Mouse (Mus musculus): ENCODE measurements around the gene Sash1. TPM values are rescaled to one million over a fixed set of nuclear protein-coding genes. Genes with fewer than 3 reads are reported as not detected.

The Sash1 gene
- total and polyA plus RNA-seq, 3 experiments = 0.09 to 0.59 (median 0.24) TPM

DNA sequence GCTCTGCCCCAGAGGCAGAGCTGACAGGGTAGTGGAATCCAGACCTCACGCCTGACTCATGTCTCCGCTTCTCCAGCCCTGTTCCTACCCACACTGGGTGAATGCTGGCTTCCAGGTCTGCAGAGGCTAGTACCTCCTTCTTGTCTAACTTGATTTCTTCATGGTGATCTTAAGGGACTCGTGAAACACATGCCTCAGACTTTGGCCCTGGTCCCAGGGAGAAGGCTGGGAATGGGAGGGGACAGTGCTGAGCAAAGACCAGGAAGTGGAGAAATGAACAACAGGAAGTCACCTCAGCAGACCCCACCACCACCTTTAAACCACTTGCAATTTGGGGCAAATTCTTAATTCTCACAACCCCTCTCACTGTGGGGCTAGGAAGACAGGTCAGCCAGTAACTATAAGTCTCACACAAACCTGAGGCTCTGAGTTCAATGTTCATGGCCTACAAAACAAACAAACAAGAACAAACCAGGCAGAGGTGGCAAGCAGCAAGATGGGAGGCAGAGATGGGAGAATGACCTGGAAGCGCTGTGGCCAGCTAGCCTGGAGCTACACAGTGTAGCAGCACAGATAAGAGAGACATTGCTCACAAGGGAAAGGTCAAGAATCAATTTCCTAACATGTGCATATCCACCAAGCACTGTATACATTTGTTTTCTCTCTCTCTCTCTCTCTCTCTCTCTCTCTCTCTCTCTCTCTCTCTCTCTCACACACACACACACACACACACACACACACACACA lies 113.2 kb downstream of the Sash1 start:
- in situ Hi-C loops (cut with MboI; ENCODE audit: low pct_ligation_motif_present, low pct_unique_long_range_greater_than_20kb, low sequenced_read_pairs) = no loop called here
- TF ChIP-seq NRF1 (IDR thresholded peaks at IDR 0.05; ENCODE audit: low read depth, low read length) (no peak), IRF4 (IDR thresholded peaks at IDR 0.05; ENCODE audit: low read depth, low read length) (no peak), CHD1 (IDR thresholded peaks at IDR 0.05; ENCODE audit: low read depth, low read length) (no peak), USF1 (IDR thresholded peaks at IDR 0.05; ENCODE audit: low read depth, low read length) (no peak), TBP (conservative IDR thresholded peaks at IDR 0.05; ENCODE audit: low read depth, low read length) (no peak), SMC3 (IDR thresholded peaks at IDR 0.05; ENCODE audit: low read depth, low read length) (no peak), ETS1 (conservative IDR thresholded peaks at IDR 0.05; ENCODE audit: low read depth, low read length) (no peak), ZMIZ1 (IDR thresholded peaks at IDR 0.05; ENCODE audit: low read depth, low read length) (no peak), USF2 (conservative IDR thresholded peaks at IDR 0.05; ENCODE audit: low read depth, low read length) (no peak)
- no peak overlapping the region for H3K27ac ChIP-seq (ENCODE audit: insufficient read depth, low read depth)
- no peak for DNase-seq (ENCODE audit: extremely low read depth)
- H3K4me2 ChIP-seq (ENCODE audit: insufficient read depth, low read depth, poor library complexity, severe bottlenecking) = no peak overlapping the region
- H3K9ac ChIP-seq (ENCODE audit: insufficient read depth, low read depth) = no peak overlapping the region
- no peaks in the 10 kb centered on the region for H3K79me2 ChIP-seq (replicated peaks; ENCODE audit: control insufficient read depth, extremely low read depth, insufficient read depth, poor library complexity, severe bottlenecking)
- no peaks in the 10 kb centered on the region for H3K4me1 ChIP-seq (ENCODE audit: control insufficient read depth in 1 of 2, insufficient read depth in 2 of 2)
- H3K36me3 ChIP-seq (replicated peaks in 1 of 2; ENCODE audit: control insufficient read depth in 1 of 2, insufficient read depth in 1 of 2, low read length in 1 of 2) = no peaks in the 10 kb centered on the region
- no peaks in the 10 kb centered on the region for H3K9me3 ChIP-seq (replicated peaks; ENCODE audit: low read length)
- no peaks in the 10 kb centered on the region for H3K27me3 ChIP-seq (replicated peaks)
- H3K4me3 ChIP-seq (replicated peaks in 1 of 3; ENCODE audit: low read depth in 2 of 3, low read length in 2 of 3, poor library complexity in 1 of 3) = no peak overlapping the region
- dilution Hi-C loops (cut with MboI; ENCODE audit: extremely low pct_ligation_motif_present, extremely low pct_unique_long_range_greater_than_20kb, low sequenced_read_pairs) = no loop called here

DNA sequence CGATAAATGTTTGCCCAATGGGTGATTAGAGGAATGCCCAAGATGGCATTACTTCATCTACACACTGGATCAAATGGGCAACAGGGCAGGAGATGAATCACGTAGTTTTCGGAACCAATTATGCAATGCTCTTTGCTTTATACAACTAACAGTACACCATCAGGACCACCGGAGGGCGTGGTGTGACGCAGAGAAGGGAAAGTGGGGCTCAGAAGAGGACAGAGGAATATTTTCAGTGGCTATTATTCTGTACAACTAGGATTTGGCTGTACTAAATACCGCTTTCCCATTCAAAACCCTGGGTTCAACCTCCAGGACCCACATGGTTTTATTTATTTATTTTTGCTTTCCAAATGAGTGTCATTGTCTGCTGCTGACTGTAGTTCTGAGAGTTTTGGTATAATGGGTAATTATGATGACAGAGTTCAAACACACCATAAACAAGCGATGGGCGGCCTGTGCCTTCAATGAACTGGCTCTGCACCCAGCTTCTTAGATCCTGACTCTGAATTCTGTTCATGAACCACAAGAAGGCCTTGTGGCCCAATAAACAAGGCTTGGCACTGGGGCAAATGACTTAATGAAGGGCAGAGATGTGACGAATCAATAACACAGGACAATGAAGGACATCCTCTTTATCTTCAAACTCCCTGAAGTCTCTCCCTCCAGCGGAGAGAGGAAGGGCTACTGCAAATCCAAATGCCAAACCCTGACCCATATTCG lies 114.8 kb downstream of the Sash1 start:
- Histone ChIP-seq H3K4me3 (replicated peaks in 1 of 3; ENCODE audit: low read depth in 2 of 3, low read length in 2 of 3, poor library complexity in 1 of 3) (no peak overlapping the region), H3K9me3 (replicated peaks; ENCODE audit: low read length) (no peaks in the 10 kb centered on the region), H3K4me2 (ENCODE audit: insufficient read depth, low read depth, poor library complexity, severe bottlenecking) (no peak overlapping the region), H3K36me3 (replicated peaks in 1 of 2; ENCODE audit: control insufficient read depth in 1 of 2, insufficient read depth in 1 of 2, low read length in 1 of 2) (no peaks in the 10 kb centered on the region), H3K27ac (ENCODE audit: insufficient read depth, low read depth) (no peak overlapping the region), H3K9ac (ENCODE audit: insufficient read depth, low read depth) (no peak overlapping the region), H3K79me2 (replicated peaks; ENCODE audit: control insufficient read depth, extremely low read depth, insufficient read depth, poor library complexity, severe bottlenecking) (no peaks in the 10 kb centered on the region), H3K27me3 (replicated peaks) (no peaks in the 10 kb centered on the region), H3K4me1 (ENCODE audit: control insufficient read depth in 1 of 2, insufficient read depth in 2 of 2) (no peaks in the 10 kb centered on the region)
- dilution Hi-C loops (cut with MboI; ENCODE audit: extremely low pct_ligation_motif_present, extremely low pct_unique_long_range_greater_than_20kb, low sequenced_read_pairs) (no loop called here), in situ Hi-C loops (cut with MboI; ENCODE audit: low pct_ligation_motif_present, low pct_unique_long_range_greater_than_20kb, low sequenced_read_pairs) (no loop called here)
- TF ChIP-seq NELFE (IDR thresholded peaks at IDR 0.05; ENCODE audit: low read depth, low read length) = no peak
- TF ChIP-seq MAX (IDR thresholded peaks at IDR 0.05; ENCODE audit: low read length) = no peak
- TF ChIP-seq NRF1 (IDR thresholded peaks at IDR 0.05; ENCODE audit: low read depth, low read length) = no peak
- no peak for TF ChIP-seq GABPA (IDR thresholded peaks at IDR 0.05; ENCODE audit: insufficient replicate concordance, low read depth, low read length)
- no peak for TF ChIP-seq RAD21 (IDR thresholded peaks at IDR 0.05; ENCODE audit: low read depth, low read length)
- no peak for TF ChIP-seq CHD1 (IDR thresholded peaks at IDR 0.05; ENCODE audit: low read depth, low read length)
- TF ChIP-seq BHLHE40 (IDR thresholded peaks at IDR 0.05; ENCODE audit: low read depth, low read length) = no peak
- no peak for DNase-seq (ENCODE audit: extremely low read depth)

All from CH12.LX (cell line).